Mouse (Mus musculus) left cerebral cortex, adult 18-20 months (tissue): ENCODE data around the gene Stab1. TPM values are rescaled to one million over a fixed set of nuclear protein-coding genes. Genes with fewer than 3 reads are reported as not detected.

ENCODE experiments used
- DNase-seq, 2 experiments: peaks; one replicate each; pipeline ENCODE4 v3.0.0; 2021 to 2022; ENCODE audit warnings: low spot score in 2 of 2, mixed read lengths in 1 of 2
- total RNA-seq, 2 experiments: library from RNA; stranded (reverse); gene quantifications; 2 replicates each; pipeline ENCODE4 v1.2.3; 2021

The Stab1 gene
- total RNA-seq, 2 experiments from 2014 or later = 22.3 to 25.0 TPM

GRCm38 (mm10) chr14:31195521-31195920, 27.1 kb upstream of the Stab1 start:
- DNase-seq = no peak

DNA sequence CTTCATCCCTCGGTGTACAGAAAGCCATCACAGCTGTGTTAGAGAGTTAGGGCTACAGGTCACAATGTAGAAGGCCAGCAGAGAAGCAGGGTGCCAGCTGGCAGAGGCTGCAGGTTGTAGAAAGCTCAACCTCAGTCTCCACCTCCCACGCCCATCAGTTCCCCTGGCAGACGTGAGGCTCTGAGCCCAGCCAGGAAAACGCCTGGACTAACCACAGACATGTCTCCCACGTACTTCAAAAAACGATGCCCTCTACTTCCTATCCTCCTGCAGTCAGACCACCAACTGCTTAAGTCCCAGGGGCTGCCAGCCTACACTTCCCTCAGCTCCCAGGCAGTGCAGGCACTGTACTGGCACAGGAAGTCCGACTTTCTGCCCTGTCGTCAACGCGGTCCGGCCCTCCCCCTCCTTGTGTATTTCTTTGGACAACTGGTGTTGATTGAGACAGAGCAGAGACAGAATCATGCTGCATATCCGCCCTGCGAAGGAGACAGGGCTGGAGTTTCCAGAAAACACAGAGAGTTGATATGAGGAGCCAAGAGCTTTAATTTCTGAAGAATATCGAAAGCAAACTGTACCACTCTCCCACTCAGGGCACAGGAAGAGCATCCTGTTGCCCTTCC, 26.6 kb upstream of the Stab1 start:
- DNase-seq = no peak

- DNase-seq = no peak
Observed at GRCm38 (mm10) chr14:31194441-31194840, 26.0 kb upstream of the Stab1 start.

DNA sequence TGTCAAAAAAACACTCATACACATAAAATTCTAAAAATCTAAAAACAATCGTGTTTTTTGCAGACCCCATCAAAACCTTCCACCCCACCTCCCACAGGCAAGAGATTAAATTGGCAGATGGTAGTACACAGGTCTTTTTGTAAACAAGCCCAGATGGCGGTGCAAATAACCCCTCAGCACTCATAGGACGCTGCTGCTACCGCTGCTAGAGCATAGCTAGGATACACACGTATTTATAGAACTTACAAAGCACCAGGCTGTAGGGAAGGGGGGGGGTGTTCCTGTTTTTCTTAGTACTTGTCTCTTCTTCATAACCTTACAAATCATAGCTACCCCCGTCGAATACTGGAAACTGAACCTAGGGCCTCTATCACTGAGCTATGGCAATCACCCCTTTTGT, 25.4 kb upstream of the Stab1 start:
- DNase-seq = no peak

DNA sequence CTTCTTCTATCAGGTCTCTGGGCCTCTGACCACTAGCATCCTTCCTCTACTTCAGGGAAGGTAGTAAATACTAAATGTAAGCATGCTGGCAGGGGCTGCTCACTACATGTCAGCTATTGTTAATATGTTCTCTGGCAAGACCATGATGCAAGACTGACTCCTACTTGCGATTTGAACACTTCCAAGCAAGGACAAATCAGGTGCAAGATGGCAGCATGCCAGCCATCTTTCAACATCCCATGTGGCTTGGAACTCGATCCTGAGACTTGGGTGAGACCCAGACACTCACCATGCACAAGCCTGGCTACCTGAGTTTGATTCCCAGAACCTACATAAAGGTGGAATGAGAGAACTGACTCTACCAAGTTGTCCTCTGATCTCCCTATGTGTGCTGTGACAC, 23.5 kb upstream of the Stab1 start:
- DNase-seq = no peak

DNA sequence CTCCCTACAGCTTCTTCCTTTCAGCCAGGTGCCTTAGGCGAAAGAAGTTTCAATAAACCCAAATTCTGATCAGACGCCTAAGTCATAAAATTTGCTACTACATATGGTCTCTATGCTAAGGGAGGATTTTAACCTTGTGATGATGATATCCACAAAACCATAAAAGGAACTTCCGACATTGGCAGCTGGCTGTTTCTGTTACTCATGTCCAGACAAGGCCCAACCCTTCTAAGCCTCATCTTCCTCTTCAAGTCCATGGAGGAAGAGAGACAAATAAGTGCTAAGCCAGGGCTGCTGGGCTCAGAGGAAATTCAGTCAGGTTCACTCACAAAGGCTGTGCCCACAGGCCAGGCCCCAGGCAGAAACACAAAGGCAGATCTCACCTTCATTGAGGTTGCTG, 20.9 kb upstream of the Stab1 start:
- no peak for DNase-seq

- DNase-seq = no peak
Observed at GRCm38 (mm10) chr14:31188771-31189181, 20.3 kb upstream of the Stab1 start.

GRCm38 (mm10) chr14:31186656-31187055, 18.2 kb upstream of the Stab1 start:
- no peak for DNase-seq

DNA sequence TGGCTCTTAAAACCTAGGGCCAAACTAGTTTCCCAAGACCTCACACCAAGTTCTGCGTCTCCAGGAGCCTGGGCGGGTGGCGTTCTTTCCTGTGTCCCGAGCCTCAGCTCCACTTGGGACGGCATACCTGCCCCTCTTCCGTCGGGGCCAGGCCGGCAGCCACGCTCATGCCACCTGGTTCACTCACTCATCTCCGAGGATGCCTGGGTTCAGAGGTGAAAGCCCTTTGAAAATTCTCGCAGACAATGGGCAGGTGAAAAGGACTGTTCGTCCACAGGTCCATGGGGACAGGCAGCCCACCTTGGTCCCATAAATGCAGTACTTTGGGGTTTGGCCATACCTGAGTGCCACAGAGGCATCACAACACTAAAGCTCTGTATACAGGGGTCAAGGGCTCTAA, 15.8 kb upstream of the Stab1 start:
- no peak for DNase-seq

GRCm38 (mm10) chr14:31183541-31183940, 15.1 kb upstream of the Stab1 start:
- DNase-seq = no peak

DNA sequence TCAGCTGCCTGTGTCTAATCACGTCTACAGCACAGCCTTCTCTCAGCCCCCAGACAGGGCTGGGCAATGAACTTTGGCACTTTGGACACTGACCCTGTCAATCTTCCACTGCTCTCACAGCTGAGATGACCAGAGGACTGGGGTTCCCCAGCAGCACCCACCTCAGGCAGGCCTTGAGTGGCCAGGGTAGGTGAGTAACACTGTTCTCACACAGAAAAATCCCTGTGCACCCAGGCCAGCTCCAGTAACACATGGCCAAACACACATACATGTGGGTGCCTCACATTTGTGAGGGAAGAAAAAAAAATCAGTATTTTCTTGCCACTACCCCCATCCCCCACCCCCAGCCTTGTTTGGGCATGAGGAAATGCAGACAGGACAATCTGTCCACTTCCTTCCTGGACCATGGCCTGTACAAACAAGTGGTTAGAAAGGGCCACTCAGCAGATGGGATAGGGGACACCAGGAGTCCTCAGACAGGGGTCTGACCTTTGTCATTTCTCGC, 14.4 kb upstream of the Stab1 start:
- no peak for DNase-seq

DNA sequence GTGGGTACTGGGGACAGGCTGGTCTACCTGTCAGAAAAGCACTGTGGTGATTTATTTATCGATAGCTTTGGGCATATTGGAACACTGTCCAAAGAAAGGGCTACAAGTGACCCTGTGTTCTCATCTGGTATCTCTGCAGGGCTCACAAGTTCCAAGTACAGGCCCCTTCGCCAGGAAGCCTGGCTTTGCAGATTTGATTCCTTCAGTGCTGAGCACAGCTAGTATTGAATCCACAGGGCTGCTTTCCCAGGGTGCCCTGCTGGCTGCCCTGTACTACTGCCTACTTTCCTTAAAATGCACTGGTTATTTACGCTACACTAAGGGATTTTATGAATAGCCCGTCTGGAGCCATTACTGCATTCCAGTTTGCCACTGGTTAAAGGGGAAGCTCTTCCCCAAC, 13.1 kb upstream of the Stab1 start:
- DNase-seq = no peak

DNA sequence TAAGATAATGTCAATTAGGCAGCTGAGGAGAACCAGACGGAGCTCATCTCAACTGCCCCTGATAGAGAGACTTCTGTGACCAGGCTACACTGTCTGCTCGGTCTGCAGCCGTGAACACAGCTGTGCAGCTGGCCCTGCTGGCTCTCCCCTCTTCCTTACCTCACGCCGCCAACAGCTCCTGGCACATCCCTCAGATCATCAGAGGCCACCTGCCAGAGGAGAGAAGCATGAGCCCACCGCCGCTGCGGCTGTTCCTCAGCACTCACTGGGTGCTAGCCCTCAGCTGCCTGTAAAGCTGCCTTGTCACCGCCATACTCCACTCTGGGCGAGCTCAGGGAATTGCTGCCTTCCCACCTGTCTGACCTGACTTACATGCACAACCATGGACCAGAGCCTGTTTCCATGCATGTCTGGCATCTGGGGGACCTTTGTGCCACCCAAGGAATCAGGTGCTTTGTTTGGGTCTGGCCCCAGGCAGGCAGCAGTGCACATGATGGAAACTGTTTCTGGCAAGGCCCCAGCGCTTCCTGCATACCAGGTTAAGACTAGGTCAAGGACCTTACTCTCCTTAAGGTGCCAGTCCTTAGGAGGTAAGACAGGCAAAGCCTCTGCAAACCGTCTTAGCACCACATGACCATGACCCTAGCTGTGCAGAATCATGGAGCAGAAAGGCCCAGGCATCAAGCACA, 11.4 kb upstream of the Stab1 start:
- no peak for DNase-seq

DNA sequence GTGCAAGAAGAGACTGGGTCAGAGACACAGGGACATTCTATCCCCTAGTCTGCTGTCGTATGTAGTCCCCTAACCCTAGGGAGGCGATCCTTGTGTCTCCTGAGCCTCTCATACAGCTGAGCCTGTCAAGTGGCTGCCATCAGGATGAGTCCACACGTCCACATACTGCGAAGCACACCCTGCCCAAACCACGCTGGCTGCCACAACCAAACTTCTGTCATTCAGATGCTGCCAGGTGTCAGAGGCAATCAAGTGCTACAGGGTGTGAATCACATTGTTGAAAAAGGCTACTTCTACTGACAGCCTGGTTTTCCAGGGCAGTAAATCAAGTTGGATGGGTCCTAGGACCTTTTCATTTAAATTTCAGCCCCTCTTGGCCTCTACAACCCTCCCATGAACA, 9.3 kb upstream of the Stab1 start:
- no peak for DNase-seq

DNA sequence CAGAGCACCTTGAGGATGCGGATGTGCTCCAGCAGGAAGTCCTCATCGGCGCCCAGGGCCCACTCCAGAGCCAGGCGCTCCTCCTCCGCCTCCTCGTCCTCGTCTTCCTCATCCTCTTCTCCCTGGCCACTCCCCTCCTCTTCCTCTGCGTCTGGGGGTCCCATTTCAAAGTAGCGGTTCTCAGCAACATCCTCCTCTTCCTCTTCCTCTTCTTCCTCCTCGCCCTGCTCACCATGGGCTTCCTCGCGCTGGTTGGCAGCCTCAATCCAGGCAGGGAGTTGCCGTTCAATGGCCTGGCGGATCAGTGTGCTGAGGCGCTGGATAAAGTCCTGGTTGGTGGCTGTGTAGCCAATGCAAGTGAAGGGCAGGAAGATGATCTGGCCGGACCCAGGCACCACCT, 8.8 kb upstream of the Stab1 start:
- no peak for DNase-seq

DNA sequence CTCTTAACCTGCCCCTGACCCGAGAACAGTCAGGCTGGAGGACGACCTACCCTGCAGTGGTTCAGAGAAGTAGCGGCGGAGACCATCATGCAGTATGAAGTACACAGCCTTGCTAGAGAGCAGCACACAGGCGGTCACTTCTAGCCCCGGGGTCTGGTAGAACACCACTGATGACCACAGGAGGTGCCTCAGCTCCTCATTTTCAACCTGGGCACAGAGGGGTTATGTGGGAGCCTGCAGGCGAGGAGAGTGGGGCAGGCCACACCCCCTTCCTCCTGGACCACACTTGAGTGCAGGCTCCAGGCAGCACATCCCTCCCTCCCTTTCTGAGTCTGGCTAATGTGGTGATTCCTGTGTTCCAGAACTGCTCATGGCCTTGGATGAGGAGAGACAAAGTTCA, 5.1 kb upstream of the Stab1 start:
- no peak for DNase-seq

GRCm38 (mm10) chr14:31172781-31173455, 4.5 kb upstream of the Stab1 start:
- no peak for DNase-seq

DNA sequence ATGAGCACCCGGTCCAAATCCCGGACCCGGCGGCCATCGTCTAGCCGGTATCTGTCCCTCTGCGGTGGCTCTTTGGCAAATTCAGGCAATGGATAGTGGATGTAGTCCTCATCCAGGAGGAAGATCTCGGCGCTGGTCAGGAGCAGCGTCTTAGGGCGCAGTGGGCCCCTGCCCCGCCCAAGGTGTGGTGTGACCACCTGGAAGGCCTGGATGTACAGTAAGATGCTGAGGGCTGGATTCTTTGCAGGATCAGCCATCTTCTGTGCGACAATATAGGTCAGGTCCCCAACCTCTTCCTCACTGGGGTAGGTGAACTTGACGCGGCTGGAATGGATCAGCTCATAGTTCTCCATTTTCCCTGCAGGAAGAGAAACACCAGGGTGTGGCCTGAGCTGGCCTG, 3.4 kb upstream of the Stab1 start:
- DNase-seq = no peak

DNA sequence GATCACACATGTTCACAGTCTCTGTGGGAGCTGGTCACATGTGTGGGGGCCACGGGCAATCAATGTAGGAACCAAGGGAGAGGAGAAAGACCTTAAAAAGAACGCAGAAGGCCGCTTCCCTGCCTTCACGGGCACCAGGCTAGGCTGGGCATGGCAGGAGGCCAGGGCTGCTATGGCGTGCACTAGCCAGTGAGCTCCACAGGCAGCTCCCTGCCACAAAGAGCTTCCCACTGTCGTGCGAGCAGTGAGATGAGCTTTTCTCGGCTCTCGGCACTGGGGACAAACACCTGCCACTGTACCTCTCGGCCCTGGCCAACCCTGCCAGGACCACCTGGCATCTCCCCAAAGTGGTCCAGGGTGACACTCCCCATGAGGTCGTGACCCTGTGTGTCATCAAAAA, 2.9 kb upstream of the Stab1 start:
- DNase-seq = no peak

- no peak for DNase-seq
Observed at GRCm38 (mm10) chr14:31170963-31171362, 2.5 kb upstream of the Stab1 start.

- DNase-seq = no peak
Observed at GRCm38 (mm10) chr14:31169508-31169907, 1.1 kb upstream of the Stab1 start.

DNA sequence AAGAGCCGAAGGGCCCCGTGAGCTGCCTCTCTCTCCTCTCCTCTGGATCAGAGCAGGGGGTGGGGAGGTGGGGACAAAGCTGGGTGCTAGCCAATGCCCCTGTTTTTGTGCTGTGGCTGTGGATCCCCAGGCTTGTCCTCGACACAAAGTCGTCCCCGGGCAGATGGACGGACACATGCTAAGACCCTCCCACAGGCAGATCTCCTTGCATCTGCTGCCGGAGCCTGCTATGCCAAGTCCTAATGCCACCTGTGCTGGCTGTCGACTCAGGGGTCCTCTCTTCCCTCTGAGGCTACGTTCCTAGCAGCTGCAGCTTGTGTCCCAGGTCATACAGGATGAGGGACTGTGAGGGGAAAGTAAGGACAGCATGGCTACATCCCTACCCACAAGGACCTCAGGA, 1.6 kb downstream of the Stab1 start:
- DNase-seq = no peak
